Mouse (Mus musculus) lung, postnatal 10 days (tissue): Measurements from ENCODE around the gene Zc3h12a.

Experiments used
- DNase-seq: peaks from one replicate; pipeline ENCODE4 v3.0.0; 2021

The Zc3h12a gene

GRCm38 (mm10) chr4:125127305-125128084 is at the start of gene Zc3h12a:
Zc3h12a (minus strand) TSS chr4:125127840.
- peak; percentile 93 for DNase-seq

DNA sequence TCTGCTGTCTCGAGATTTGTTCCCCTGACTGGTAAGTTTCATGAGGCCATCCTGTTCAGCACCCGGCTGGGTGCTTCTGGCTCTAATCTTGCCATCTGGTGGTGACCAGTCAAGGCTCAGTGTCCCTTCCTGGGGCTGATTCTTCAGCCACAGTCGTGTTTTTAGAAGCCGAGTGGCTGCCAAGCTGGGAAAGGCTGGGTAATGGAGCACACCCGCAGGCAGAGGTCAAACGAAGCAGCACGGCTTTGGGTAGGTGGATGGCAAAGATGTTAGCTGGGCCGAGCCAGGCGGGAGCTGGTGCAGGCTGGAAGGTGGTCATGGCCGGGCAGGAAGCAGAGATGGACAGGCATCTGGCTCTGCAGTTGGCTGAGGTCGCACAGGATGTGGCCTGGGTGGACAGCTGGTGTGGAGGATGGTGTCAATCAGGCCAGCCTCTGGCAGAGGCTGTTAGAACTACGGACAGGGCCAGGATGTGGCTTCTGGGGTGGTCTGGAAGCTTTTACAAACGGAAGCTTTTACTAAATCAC is 49.1 kb upstream of the Zc3h12a start:
- DNase-seq = peak; percentile 14

DNA sequence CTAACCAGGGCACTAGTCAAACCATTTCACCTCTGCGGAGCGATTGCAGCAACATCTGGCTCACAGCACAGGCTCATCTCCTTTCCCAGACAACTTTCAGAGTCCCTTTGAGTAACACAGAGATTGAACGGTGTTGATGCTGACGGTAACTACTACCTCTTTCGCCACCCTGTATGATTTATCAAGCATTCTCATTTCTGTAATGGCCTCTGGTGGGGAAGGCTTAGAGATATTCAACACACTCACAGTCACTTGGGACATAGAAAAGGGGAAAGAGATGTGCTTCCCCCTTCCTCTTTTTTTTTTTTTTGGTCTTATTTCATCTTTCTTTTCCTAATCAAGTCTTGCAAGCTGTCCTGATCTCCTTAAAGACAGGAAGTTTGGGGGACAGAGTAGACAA is 48.5 kb upstream of the Zc3h12a start:
- no peak for DNase-seq

DNA sequence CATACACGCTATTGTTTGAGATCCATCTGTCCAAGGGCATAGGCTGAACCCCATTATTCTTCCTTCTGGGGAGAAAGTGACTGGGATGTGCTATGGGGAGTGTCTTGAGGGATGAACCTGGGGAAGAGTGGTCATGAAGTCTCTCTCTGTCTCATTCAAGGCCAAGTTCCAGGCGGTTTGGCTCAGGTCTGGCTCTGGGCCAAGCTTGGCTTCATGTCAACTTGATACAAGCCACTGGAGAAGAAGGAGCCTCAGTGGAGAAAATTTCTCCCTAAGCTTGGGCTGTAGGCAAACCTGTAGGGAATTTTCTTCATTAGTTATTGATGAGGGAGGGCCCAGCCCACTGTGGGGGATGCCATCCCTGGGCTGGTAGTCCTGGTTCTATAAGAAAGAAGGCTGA is 48.0 kb upstream of the Zc3h12a start:
- peak; percentile 29 for DNase-seq

- no peak for DNase-seq
Measured at GRCm38 (mm10) chr4:125174516-125175185, 47.0 kb upstream of the Zc3h12a start.

DNA sequence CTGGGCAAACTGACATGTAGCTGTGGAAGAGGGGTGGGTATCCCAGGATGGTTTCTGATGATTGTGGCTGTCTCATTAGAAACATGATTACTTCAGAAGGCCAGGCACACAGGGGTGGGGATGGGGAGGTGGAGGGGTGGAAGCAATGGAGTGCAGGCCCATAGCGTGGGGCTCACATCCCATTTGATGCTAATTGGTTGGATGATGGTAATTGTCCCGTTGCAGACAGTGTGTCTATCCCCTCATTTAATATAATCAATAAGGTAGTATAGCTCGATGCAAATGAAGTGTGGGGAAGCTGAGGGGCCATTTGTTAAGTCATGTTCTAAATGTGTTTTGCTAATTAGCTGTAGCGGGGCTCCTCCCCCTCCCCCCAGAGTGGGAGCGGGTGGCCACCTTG is 45.5 kb upstream of the Zc3h12a start:
- DNase-seq = no peak

GRCm38 (mm10) chr4:125172736-125173135 is 45.1 kb upstream of the Zc3h12a start:
- DNase-seq = no peak

- DNase-seq = no peak
Measured at GRCm38 (mm10) chr4:125167723-125168122, 40.1 kb upstream of the Zc3h12a start.

DNA sequence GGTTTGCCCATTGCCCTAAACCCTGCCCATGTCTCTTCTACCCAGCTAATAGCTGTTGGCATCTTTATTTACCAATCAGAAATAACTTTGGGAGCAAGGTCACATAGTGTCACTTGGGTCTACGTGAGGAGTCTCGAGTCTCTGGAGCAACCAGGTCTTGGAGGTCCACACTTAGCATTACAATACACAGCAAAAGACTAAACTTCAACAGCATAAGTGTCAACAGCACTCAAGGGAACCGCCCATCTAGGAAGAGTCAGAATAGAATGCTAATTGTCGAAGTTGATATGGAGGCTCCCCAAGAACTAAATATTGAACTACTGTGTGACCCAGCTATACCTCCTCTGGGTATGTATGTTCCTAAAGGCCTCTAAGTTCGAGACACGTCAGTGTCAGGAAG is 37.2 kb upstream of the Zc3h12a start:
- no peak for DNase-seq

DNA sequence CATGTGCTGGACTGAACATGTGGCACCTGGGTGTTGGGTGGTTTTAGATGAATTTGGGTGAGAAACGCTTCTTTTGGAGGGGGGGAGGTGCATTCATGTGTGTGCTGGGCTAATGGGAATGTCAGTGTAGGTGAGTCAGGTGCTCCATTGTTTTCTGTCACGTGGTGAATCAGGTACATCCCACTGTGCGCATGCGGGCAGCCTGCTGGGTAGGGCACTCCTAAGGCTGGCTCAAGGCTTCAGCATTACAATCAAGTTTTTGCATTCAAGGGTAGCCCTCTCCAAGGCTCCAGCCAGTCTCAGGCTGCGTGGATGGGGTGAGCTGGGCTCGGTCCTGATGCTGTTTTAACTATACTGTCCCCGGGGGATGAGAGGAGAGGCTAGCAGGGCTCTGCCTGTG is 35.1 kb upstream of the Zc3h12a start:
- DNase-seq = no peak

GRCm38 (mm10) chr4:125161392-125161791 is 33.8 kb upstream of the Zc3h12a start:
- DNase-seq = no peak

- no peak for DNase-seq
Measured at GRCm38 (mm10) chr4:125160951-125161331, 33.3 kb upstream of the Zc3h12a start.

GRCm38 (mm10) chr4:125160320-125160950 is 32.8 kb upstream of the Zc3h12a start:
- peak; percentile 88 for DNase-seq

GRCm38 (mm10) chr4:125158581-125159317 is 31.1 kb upstream of the Zc3h12a start:
- DNase-seq = no peak

DNA sequence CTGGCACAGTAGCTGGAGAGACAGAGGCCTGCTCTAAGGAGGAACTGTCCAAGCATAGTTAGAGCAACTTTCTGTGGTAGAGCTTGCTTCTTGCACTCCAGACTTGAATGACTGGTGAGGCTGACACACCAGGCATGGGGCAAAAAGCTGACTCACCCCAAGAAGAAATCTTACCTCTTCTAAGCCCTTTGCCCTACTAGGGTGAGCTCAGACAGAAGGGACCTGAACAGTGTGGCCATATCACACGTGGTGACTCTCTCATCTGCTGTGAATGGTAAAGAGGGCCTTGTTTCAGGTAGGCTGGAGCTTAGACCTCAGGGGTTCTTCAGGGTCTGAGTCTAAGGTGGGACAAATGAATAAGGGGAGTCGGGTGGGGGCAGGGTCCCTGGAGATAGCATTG is 30.4 kb upstream of the Zc3h12a start:
- DNase-seq = no peak

- DNase-seq = no peak
Measured at GRCm38 (mm10) chr4:125157322-125157721, 29.7 kb upstream of the Zc3h12a start.

DNA sequence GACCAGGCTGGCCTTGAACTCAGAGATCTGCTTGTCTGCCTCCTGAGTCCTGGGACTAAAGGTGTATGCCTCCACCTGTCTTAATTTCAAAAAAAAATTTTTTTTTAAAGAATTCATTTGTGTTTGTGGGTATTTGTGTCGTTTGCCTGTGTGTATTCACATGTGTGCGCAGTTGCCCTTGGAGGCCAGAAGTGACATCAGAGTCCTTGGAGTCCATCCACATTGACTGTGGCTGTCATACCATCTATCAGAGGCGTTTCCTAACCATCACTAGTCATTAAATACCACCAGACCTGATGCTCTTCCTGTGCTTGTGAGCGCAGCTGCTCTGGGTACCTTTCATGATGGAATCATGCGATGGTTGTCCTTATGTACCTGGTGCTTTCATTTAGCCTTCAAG is 28.0 kb upstream of the Zc3h12a start:
- no peak for DNase-seq

DNA sequence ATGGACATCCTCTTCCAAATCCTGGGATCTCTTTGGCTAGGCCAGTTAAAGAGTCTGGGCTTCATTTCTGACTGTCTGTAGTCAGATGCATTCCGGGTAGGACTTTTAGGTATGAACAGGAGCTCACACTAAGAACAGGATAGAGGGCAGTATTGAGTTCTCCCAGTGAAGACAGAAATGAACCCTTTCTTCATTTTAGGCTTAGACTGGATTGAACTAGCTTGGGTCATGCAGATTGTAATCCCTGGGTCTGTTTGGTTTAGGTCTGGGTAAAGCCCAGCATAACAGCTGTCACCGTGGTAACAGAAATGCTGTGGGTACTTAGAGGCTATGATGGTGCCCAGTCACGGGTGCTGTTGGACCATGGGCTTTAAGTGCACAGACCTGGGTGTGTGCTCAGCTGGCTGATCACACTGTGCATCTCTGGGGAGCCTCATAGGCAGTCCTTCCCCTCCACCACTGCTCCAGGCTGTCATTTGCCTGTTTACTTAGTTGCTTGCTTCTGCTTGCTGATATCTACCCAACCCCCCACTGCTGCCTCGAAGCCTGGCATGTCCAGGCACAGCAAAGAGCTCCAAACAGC is 26.1 kb upstream of the Zc3h12a start:
- DNase-seq = no peak

- no peak for DNase-seq
Measured at GRCm38 (mm10) chr4:125152469-125152868, 24.8 kb upstream of the Zc3h12a start.

DNA sequence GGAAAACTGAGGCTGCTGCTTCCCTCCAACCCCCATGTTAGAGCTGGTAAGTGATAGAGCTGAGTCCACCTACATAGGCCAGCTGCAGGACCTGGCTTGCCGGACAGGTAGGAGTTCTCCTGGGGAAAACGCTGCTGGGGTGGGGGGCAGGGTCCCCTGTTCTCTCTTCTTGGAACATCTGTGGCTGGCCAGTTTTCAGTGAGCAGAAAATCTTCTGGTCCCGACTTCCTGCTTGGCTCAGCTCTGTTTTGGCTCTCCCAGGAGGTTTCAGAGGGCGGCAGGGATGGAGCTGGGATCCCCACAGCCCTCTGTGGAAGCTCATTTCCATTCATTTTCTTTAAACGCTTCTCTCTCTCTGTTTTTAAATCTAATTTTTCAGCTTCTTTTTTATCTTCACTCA is 21.8 kb upstream of the Zc3h12a start:
- DNase-seq = no peak

- DNase-seq = no peak
Measured at GRCm38 (mm10) chr4:125147970-125148369, 20.3 kb upstream of the Zc3h12a start.

GRCm38 (mm10) chr4:125145213-125145612 is 17.6 kb upstream of the Zc3h12a start:
- peak; percentile 26 for DNase-seq

- DNase-seq = no peak
Measured at GRCm38 (mm10) chr4:125144627-125145026, 17.0 kb upstream of the Zc3h12a start.
